Mouse (Mus musculus) heart, adult 11 months (tissue): ENCODE measurements at regions not wholly inside any gene's neighbourhood (a gene's known extent, or its start where the extent isn't known, plus 50 kb on each side); places are given as distances from the start of the nearest gene placed in this dataset.
A peak's percentile ranks its signal among the peaks of the same experiment; 100 is the strongest.
"Not testable (repeated sequence)": the region's sequence is repeated elsewhere in the genome, so short reads cannot be mapped to it uniquely, and the experiment has no call there.

ENCODE experiments used
- DNase-seq: peaks from one replicate; pipeline ENCODE4 v3.0.0; 2022

- not testable (repeated sequence) for DNase-seq
Measured at GRCm38 (mm10) chr12:113701841-113702240, 158.1 kb downstream of the Adam6a start.

- not testable (repeated sequence) for DNase-seq
Measured at GRCm38 (mm10) chr12:113716406-113716805, 172.7 kb downstream of the Adam6a start.

GRCm38 (mm10) chr12:113735847-113736246 lies 192.1 kb downstream of the Adam6a start:
- DNase-seq: no peak

GRCm38 (mm10) chr12:113746277-113746676 lies 202.6 kb downstream of the Adam6a start:
- no peak for DNase-seq

- no peak for DNase-seq
Measured at GRCm38 (mm10) chr12:113747987-113748386, 204.3 kb downstream of the Adam6a start.

GRCm38 (mm10) chr12:113769587-113769986 lies 225.9 kb downstream of the Adam6a start:
- no peak for DNase-seq

- DNase-seq: not testable (repeated sequence)
Measured at GRCm38 (mm10) chr12:113795876-113796275, 252.2 kb downstream of the Adam6a start.

GRCm38 (mm10) chr12:113826377-113826776 lies 282.7 kb downstream of the Adam6a start:
- no peak for DNase-seq

GRCm38 (mm10) chr12:113858893-113859292 lies 315.2 kb downstream of the Adam6a start:
- DNase-seq: no peak

- no peak for DNase-seq
Measured at GRCm38 (mm10) chr12:113878826-113879225, 335.1 kb downstream of the Adam6a start.

GRCm38 (mm10) chr12:113896152-113896551 lies 352.4 kb downstream of the Adam6a start:
- no peak for DNase-seq

GRCm38 (mm10) chr12:113906459-113906858 lies 362.8 kb downstream of the Adam6a start:
- no peak for DNase-seq

GRCm38 (mm10) chr12:113907751-113908150 lies 364.0 kb downstream of the Adam6a start:
- no peak for DNase-seq

GRCm38 (mm10) chr12:113911770-113912169 lies 368.1 kb downstream of the Adam6a start:
- no peak for DNase-seq

- no peak for DNase-seq
Measured at GRCm38 (mm10) chr12:113940721-113941120, 397.0 kb downstream of the Adam6a start.

GRCm38 (mm10) chr12:113943661-113944327 lies 400.1 kb downstream of the Adam6a start:
- DNase-seq: not testable (repeated sequence)

- not testable (repeated sequence) for DNase-seq
Measured at GRCm38 (mm10) chr12:113945786-113946185, 402.1 kb downstream of the Adam6a start.

- DNase-seq: not testable (repeated sequence)
Measured at GRCm38 (mm10) chr12:113948017-113948416, 404.3 kb downstream of the Adam6a start.

GRCm38 (mm10) chr12:113974271-113974670 lies 430.6 kb downstream of the Adam6a start:
- DNase-seq: peak; percentile 81

GRCm38 (mm10) chr12:113981613-113982012 lies 437.9 kb downstream of the Adam6a start:
- DNase-seq: peak; percentile 92

- DNase-seq: no peak
Measured at GRCm38 (mm10) chr12:113987233-113987990, 443.7 kb downstream of the Adam6a start.

- peak; percentile 91 for DNase-seq
Measured at GRCm38 (mm10) chr12:113992425-113992824, 448.7 kb downstream of the Adam6a start.

GRCm38 (mm10) chr12:113994284-113994683 lies 450.6 kb downstream of the Adam6a start:
- peak; percentile 90 for DNase-seq

GRCm38 (mm10) chr12:114008491-114008890 lies 464.8 kb downstream of the Adam6a start:
- not testable (repeated sequence) for DNase-seq
